Mouse (Mus musculus) stomach, postnatal 0 days (tissue): ENCODE results near the gene Jph3. TPM values are rescaled to one million over a fixed set of nuclear protein-coding genes. Genes with fewer than 3 reads are reported as not detected.
A peak's percentile ranks its signal among the peaks of the same experiment; 100 is the strongest.

Experiments used
- ATAC-seq: fragments of 200-750 bp; cut with Nextera tagmentation; 2 replicates; pipeline ENCODE4 v1.8.0; 2017; ENCODE audit not compliant: low FRiP score, low TSS enrichment
- DNase-seq: peaks from one replicate; pipeline ENCODE4 v3.0.0-alpha.2; 2016; ENCODE audit warnings: low spot score
- H3K27ac ChIP-seq: fragments of 300-500 bp; sonication (generic); replicated peaks from 2 replicates; pipeline ENCODE4 v1.5.1; 2014; ENCODE audit warnings: mild to moderate bottlenecking, control low read depth
- H3K27me3 ChIP-seq: fragments of 300-500 bp; sonication (generic); 2 replicates; pipeline ENCODE4 v1.6.1; 2014; ENCODE audit warnings: low read length; ENCODE audit not compliant: control insufficient read depth, insufficient read depth
- H3K36me3 ChIP-seq: fragments of 300-500 bp; sonication (generic); 2 replicates; pipeline ENCODE4 v1.6.1; 2014; ENCODE audit warnings: low read length, mixed read lengths; ENCODE audit not compliant: control insufficient read depth, insufficient read depth
- H3K4me1 ChIP-seq: fragments of 300-500 bp; sonication (generic); replicated peaks from 2 replicates; pipeline ENCODE4 v1.6.1; 2014; ENCODE audit warnings: antibody characterized with exemption; ENCODE audit not compliant: control insufficient read depth, insufficient read depth
- H3K4me2 ChIP-seq: fragments of 300-500 bp; sonication (generic); replicated peaks from 2 replicates; pipeline ENCODE4 v1.6.1; 2014; ENCODE audit warnings: low read depth, mild to moderate bottlenecking, control low read depth, moderate library complexity
- H3K4me3 ChIP-seq: fragments of 300-500 bp; sonication (generic); 2 replicates; pipeline ENCODE4 v1.5.1; 2014; ENCODE audit warnings: low read depth, low read length, control low read depth
- H3K9ac ChIP-seq: fragments of 300-500 bp; sonication (generic); 2 replicates; pipeline ENCODE4 v1.6.1; 2014; ENCODE audit warnings: mild to moderate bottlenecking, low read length, control low read depth, mixed read lengths
- H3K9me3 ChIP-seq: fragments of 300-500 bp; sonication (generic); 2 replicates; pipeline ENCODE4 v1.6.1; 2016; ENCODE audit warnings: low read length; ENCODE audit not compliant: control insufficient read depth
- CTCF ChIP-seq: IDR thresholded peaks from 2 replicates; pipeline ENCODE4 v1.5.1; 2016; ENCODE audit warnings: antibody characterized with exemption, low read depth, mild to moderate bottlenecking, moderate library complexity
- EP300 ChIP-seq: optimal IDR thresholded peaks from 2 replicates; pipeline ENCODE3; 2016; ENCODE audit warnings: antibody characterized with exemption
- WGBS: fragments of 180-500 bp; shearing (Covaris S2); extraction: QIAGEN DNeasy Blood & Tissue Kit; methylation state at CpG from one replicate; pipeline ENCODE4 v1.1.7; 2014; 5-methylcytosine and 5-hydroxymethylcytosine counted together
- polyA plus RNA-seq: library from polyadenylated mRNA; unstranded; fragments of >200 nt; fragmentation: Nextera tagmentation; extraction: Ambion mirVana; gene quantifications from 2 replicates; pipeline ENCODE4 v1.2.1, GENCODE M21; 2015

Gene Jph3
- polyA plus RNA-seq, 1 experiment from 2014 or later, result 1.7 TPM

DNA sequence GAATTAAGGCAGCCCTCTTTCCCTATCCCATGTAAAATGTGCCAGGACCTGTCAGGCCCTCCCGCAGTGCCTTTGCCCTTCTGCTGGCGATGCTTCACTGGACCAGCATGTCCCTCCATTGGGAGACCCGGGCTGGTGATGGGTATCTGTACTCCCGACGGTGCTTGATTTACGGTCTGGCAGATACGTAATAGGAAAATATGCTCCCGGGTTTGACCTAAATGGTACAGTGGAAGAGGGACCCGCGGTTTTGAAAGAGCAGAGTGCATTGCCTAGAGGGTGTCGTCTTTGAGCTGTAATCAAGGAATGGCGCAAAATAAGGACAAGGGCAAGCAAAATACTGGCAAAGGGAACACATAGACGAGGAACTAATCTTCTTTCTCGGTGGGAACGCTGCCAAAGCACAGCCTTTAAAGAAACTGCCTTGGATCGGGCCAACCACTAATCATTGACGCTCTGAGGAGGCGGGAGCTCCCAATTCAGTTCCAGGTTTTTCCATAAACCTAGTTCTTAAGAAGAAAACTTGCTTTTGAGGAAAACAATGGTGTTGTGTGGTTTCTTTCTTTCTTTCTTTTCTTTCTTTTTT lies 100.4 kb downstream of the Jph3 start:
- DNase-seq (no peak), ATAC-seq (peak; percentile 82)
- Histone ChIP-seq H3K27me3 (no peaks in the 10 kb centered on the region), H3K36me3 (no peaks in the 10 kb centered on the region), H3K27ac (peak overlapping the region; percentile 35; the same call in 1 of the 2 replicates), H3K9me3 (no peaks in the 10 kb centered on the region), H3K9ac (peak overlapping the region; percentile 52; the same call in 1 of the 2 replicates), H3K4me3 (peak overlapping the region; percentile 84), H3K4me2 (peak overlapping the region; percentile 72), H3K4me1 (no peaks in the 10 kb centered on the region)
- TF ChIP-seq EP300, result no peak
- no peak for TF ChIP-seq CTCF
- WGBS, result 16% methylated on average over 18 of the region's 18 CpGs

DNA sequence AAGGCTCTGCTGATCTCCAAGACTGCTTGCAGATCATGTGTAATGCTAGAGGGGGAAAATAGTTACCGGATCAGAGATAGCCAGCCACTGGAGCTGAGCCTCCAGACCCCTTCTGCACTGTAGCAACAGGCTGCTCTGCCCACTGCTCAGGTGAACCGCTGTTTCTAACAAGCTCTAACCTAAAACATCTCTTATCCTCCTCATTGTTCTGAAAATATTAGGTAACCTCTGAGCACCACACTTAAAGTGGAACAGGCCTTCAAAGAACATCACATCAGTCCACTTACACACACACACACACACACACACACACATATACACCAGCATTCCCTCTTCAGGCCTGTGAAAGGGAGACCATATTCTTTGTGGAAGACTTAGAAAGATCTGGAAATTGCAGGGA lies 102.6 kb downstream of the Jph3 start:
- Histone ChIP-seq H3K9ac (no peak overlapping the region), H3K36me3 (no peaks in the 10 kb centered on the region), H3K4me3 (no peak overlapping the region), H3K4me1 (no peaks in the 10 kb centered on the region), H3K9me3 (no peaks in the 10 kb centered on the region), H3K27ac (no peak overlapping the region), H3K4me2 (no peak overlapping the region), H3K27me3 (no peaks in the 10 kb centered on the region)
- ATAC-seq, result no peak
- no peak for TF ChIP-seq CTCF
- no peak for DNase-seq
- 86% methylated on average over 2 of the region's 2 CpGs for WGBS

DNA sequence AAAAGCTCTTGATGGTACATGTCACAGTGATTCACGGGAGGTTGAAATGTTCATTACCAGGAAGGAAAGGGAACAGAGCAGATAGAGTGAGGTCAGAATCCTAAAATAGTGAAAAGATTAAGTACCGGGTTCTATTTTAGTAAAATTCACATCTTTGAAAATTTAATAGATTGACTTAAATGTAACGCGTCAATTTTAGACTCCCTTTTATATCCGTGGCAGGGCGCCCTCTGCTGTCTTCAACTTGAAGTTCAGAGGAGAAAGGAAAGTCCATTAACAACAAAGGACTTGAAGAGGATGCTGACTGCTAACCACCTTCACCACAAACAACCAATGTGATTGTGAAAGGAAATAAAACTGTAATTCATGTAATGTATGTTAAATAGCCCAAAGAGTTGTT lies 103.1 kb downstream of the Jph3 start:
- ATAC-seq (no peak), DNase-seq (peak; percentile 67)
- no peak for TF ChIP-seq EP300
- TF ChIP-seq CTCF, result peak; percentile 80
- no peaks in the 10 kb centered on the region for H3K36me3 ChIP-seq
- no peaks in the 10 kb centered on the region for H3K27me3 ChIP-seq
- no peak overlapping the region for H3K4me3 ChIP-seq
- H3K4me1 ChIP-seq, result no peaks in the 10 kb centered on the region
- no peak overlapping the region for H3K4me2 ChIP-seq
- H3K27ac ChIP-seq, result no peak overlapping the region
- H3K9me3 ChIP-seq, result no peaks in the 10 kb centered on the region
- H3K9ac ChIP-seq, result no peak overlapping the region
- 11% methylated on average over 6 of the region's 6 CpGs for WGBS

DNA sequence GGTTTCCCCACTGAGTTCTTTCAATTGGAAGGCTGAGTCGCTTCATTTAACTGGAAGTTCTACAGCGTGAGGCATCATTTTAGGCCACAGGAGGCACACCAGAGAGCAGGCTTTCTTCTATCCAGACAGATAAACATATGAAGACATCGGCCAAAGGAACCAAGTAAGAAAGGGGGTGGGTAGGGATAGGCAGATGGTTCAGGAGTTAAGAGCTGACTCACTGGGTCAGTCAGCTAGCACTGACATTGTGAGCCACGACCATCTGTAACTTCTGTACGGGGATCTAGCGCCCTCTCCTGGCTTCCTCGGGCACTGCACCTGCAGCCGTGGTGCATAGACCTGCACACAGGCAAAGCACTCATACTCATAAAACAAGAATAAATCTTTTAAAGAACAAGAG lies 111.8 kb downstream of the Jph3 start:
- Histone ChIP-seq H3K36me3 (no peaks in the 10 kb centered on the region), H3K4me1 (no peaks in the 10 kb centered on the region), H3K4me3 (no peak overlapping the region), H3K27me3 (no peaks in the 10 kb centered on the region), H3K27ac (no peak overlapping the region), H3K9me3 (no peaks in the 10 kb centered on the region), H3K4me2 (no peak overlapping the region), H3K9ac (no peak overlapping the region)
- ATAC-seq, result 0 out of 2 replicates have a peak, but pooled peaks have one; percentile 38
- WGBS, result 53% methylated on average over 8 of the region's 8 CpGs
- TF ChIP-seq CTCF (peak; percentile 69), EP300 (no peak)
- DNase-seq, result peak; percentile 46

DNA sequence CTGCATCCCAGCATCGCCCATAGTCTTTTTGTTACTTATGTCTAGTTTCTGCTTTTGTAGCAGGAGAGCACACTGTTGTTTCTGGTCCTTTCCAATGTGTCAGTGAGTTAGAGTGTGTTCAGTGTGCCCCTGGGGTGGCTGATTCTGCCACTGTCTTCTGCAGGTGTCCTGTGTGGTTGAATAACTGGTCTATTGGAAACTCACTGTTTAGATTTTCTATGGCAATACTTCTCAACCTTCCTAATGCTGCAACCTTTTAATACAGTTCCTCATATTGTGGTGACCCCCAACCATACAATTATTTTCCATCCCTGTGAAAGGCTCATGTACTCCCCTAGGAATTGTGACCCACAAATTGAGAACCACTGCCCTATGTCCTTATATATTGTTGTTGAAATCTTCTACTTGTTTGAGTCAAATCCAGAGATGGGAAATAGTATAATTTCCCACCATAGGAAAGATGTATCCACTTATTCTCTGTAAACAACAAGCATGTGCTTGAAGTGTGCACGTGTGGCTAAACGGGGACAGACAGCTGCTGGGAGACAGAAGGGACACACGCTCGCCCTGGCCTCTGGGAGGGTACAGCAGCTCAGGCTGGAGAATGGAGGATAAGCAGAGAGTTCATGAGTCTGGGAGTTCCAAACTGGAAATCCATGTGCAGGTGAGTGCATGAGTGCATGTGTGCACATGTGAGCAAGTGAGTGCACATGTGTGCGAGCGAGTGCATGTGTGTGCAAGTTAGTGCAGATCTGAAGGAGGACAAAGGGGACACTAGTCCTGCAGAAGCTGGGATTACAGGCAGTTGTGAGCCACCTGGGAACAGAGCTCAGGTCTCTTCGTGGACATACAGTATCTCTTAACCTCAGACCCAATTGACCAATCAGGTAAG lies 112.9 kb downstream of the Jph3 start:
- no peaks in the 10 kb centered on the region for H3K27me3 ChIP-seq
- no peaks in the 10 kb centered on the region for H3K9me3 ChIP-seq
- H3K4me2 ChIP-seq, result no peak overlapping the region
- TF ChIP-seq EP300 (no peak), CTCF (no peak)
- no peak overlapping the region for H3K27ac ChIP-seq
- no peaks in the 10 kb centered on the region for H3K36me3 ChIP-seq
- no peak overlapping the region for H3K9ac ChIP-seq
- ATAC-seq (no peak), DNase-seq (no peak)
- H3K4me1 ChIP-seq, result no peaks in the 10 kb centered on the region
- WGBS, result 87% methylated on average over 8 of the region's 8 CpGs
- H3K4me3 ChIP-seq, result no peak overlapping the region

DNA sequence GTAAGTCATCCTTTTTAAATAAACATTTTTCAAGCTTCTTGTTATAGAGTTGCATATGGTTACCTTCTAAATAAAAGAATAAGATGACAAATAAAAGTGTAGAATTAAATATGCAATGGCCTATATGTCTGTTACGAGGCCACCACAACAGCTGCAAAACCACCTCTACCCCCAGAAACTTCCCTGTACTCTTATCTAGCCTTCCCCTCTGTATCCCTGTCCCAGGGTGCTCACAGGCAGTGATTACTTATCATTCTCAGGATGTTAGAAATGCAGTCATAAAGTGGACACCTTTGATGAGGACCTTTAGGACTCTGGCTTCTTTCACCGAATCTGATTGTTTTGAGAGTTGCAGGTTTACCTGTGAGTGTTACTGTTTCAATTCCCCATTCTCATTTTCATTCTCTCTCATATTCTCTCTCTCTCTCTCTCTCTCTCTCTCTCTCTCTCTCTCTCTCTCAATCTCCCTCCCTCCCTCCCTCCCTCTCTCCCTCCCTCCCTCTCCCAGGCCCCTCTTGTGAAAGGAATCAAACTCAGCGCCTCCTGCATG lies 113.8 kb downstream of the Jph3 start:
- Histone ChIP-seq H3K27ac (no peak overlapping the region), H3K4me3 (no peak overlapping the region), H3K9me3 (no peaks in the 10 kb centered on the region), H3K9ac (no peak overlapping the region), H3K27me3 (no peaks in the 10 kb centered on the region), H3K4me1 (no peaks in the 10 kb centered on the region), H3K4me2 (no peak overlapping the region), H3K36me3 (no peaks in the 10 kb centered on the region)
- TF ChIP-seq CTCF (no peak), EP300 (no peak)
- 72% methylated on average over 3 of the region's 3 CpGs for WGBS
- DNase-seq, result no peak
- ATAC-seq, result no peak

Other genes with a start within 250 kb of the Jph3 start
- not detected in 2 replicates for gene 1700018B08Rik, start 185.3 kb upstream of the Jph3 start, polyA plus RNA-seq
- gene Fbxo31, start 150.8 kb upstream of the Jph3 start, polyA plus RNA-seq, result 10.0 and 10.9 TPM in 2 replicates
- 262 and 274 TPM in 2 replicates for gene Map1lc3b, start 139.3 kb upstream of the Jph3 start, polyA plus RNA-seq
- gene Zcchc14, start 76.7 kb upstream of the Jph3 start, polyA plus RNA-seq, result 4.5 and 5.1 TPM in 2 replicates
- gene Klhdc4, start 99.9 kb downstream of the Jph3 start, polyA plus RNA-seq, result 13.7 and 14.7 TPM in 2 replicates
- gene Slc7a5, start 178.1 kb downstream of the Jph3 start, polyA plus RNA-seq, result 8.9 and 9.3 TPM in 2 replicates
- 0.12 and 0.30 TPM in 2 replicates for gene Car5a, start 215.3 kb downstream of the Jph3 start, polyA plus RNA-seq
- gene Banp, start 220.1 kb downstream of the Jph3 start, polyA plus RNA-seq, result 9.0 and 10.0 TPM in 2 replicates